Mouse (Mus musculus) heart, postnatal 0 days (tissue): ENCODE results near the gene Elfn1.

Experiments
- CTCF ChIP-seq: IDR thresholded peaks from 2 replicates; pipeline ENCODE4 v1.5.1; 2016; ENCODE audit warnings: antibody characterized with exemption, control low read depth, low read depth
- EP300 ChIP-seq: IDR thresholded peaks from 2 replicates; pipeline ENCODE4 v1.6.1; 2016; ENCODE audit warnings: antibody characterized with exemption, low read depth

- TF ChIP-seq CTCF (no peak), EP300 (no peak)
Observed at GRCm38 (mm10) chr5:140022861-140023260, 115.1 kb downstream of the Elfn1 start.
